In the genomic region with DNA sequence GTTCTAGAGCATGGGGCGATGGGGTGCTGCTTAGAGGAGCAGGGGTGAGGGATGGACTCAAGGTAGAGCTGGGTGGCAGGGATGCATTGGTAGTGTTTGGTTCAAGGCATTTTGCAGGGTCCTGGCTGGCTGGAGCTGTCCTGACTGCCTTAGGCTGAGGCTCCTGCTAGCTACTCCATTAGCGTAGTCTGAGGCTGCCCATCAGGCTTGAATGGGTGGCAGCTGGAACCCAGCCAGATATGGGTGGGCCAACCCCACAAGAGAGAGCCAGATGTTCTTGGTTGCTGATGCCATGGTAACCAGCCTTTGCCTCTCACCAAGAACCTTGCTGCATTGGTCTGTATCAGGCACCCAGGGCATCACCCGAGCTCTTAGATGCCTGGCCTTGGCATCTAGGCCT, we compare ENCODE assay signal across 13 mouse cellular contexts.
DNase-seq lines count a peak whose midpoint lies in the region; ATAC-seq and TF ChIP-seq lines count a peak whose summit lies in the region.
"Had no signal": no experiment of that assay in that cellular context is flagged by ENCODE, and none has a peak within 500 bp of the region (broad histone marks: within the 10 kb centered on the region; RNA-seq: fewer than 3 reads in every experiment).

No protein-coding gene starts in this region.

- no peaks in the 10 kb centered on the region for H3K9me3 ChIP-seq in kidney, embryonic 16.5 days (ENCODE audit: low read length)
- no peaks in the 10 kb centered on the region for H3K9me3 ChIP-seq in hindbrain, embryonic 15.5 days
- H3K9me3 ChIP-seq: embryonic facial prominence, embryonic 13.5 days; limb, embryonic 12.5 days had no signal

- TF ChIP-seq POLR2A in kidney, adult 2 months (IDR thresholded peaks at IDR 0.05; ENCODE audit: low read depth, low read length), result no peak

- H3K27me3 ChIP-seq in kidney, embryonic 16.5 days (ENCODE audit: insufficient read depth, low read length), result no peaks in the 10 kb centered on the region
- no peaks in the 10 kb centered on the region for H3K27me3 ChIP-seq in kidney, adult 2 months (replicated peaks; ENCODE audit: control insufficient read depth, insufficient read depth, low read length)
- H3K27me3 ChIP-seq in hindbrain, embryonic 15.5 days, result no peaks in the 10 kb centered on the region
- H3K27me3 ChIP-seq: embryonic facial prominence, embryonic 13.5 days; limb, embryonic 12.5 days had no signal

- no peak overlapping the region for H3K9ac ChIP-seq in kidney, embryonic 16.5 days (replicated peaks; ENCODE audit: low read length)
- H3K9ac ChIP-seq in hindbrain, embryonic 15.5 days, result no peak overlapping the region
- H3K9ac ChIP-seq: embryonic facial prominence, embryonic 13.5 days; limb, embryonic 12.5 days had no signal

- no peak for DNase-seq in kidney, adult 2 months
- peak; percentile 26 for DNase-seq in right cerebral cortex, postnatal 4 days
- DNase-seq in right cerebral cortex, postnatal 36 days (ENCODE audit: low spot score in 2 of 2), result no peak
- DNase-seq in thymus, postnatal 4 days, result no peak
- DNase-seq in kidney, postnatal 10 days, result no peak
- DNase-seq: cerebellum, adult 11-12 months; gastrocnemius, postnatal 10 days; kidney, postnatal 14 days; retina, postnatal 1 day had no signal

- no peak overlapping the region for H3K27ac ChIP-seq in kidney, embryonic 16.5 days (ENCODE audit: low read length)
- H3K27ac ChIP-seq in kidney, adult 2 months (ENCODE audit: insufficient read depth, low read depth, low read length), result no peak overlapping the region
- no peak overlapping the region for H3K27ac ChIP-seq in hindbrain, embryonic 15.5 days (replicated peaks)
- H3K27ac ChIP-seq: embryonic facial prominence, embryonic 13.5 days; limb, embryonic 12.5 days had no signal

- WGBS in kidney, embryonic 16.5 days, result 83% methylated on average over 3 of the region's 3 CpGs
- WGBS in kidney, adult 2 months, result 96% methylated on average over 3 of the region's 3 CpGs
- 83% methylated on average over 3 of the region's 3 CpGs for WGBS in hindbrain, embryonic 15.5 days

- no peaks in the 10 kb centered on the region for H3K4me1 ChIP-seq in kidney, embryonic 16.5 days (ENCODE audit: insufficient read depth, low read length)
- no peaks in the 10 kb centered on the region for H3K4me1 ChIP-seq in kidney, adult 2 months (ENCODE audit: control insufficient read depth, insufficient read depth, low read length)
- peaks cover 23% of the 10 kb centered on the region for H3K4me1 ChIP-seq in hindbrain, embryonic 15.5 days (replicated peaks)
- H3K4me1 ChIP-seq: limb, embryonic 12.5 days had no signal

- peaks cover 6% of the 10 kb centered on the region; the same call in 1 of the 2 replicates for H3K36me3 ChIP-seq in kidney, embryonic 16.5 days (ENCODE audit: insufficient read depth, low read length)
- H3K36me3 ChIP-seq in kidney, adult 2 months (ENCODE audit: control insufficient read depth, insufficient read depth, low read length), result no peaks in the 10 kb centered on the region
- H3K36me3 ChIP-seq in hindbrain, embryonic 15.5 days, result no peaks in the 10 kb centered on the region; the same call in 1 of the 2 replicates

- TF ChIP-seq CTCF in kidney, adult 2 months (conservative IDR thresholded peaks at IDR 0.05; ENCODE audit: insufficient read depth, insufficient read length, low read depth, low read length), result no peak

- ATAC-seq in kidney, embryonic 16.5 days (ENCODE audit: low FRiP score, low TSS enrichment), result peak; percentile 53
- ATAC-seq in hindbrain, embryonic 15.5 days (ENCODE audit: low FRiP score, low read depth), result peak; percentile 32; the same call in 1 of the 2 replicates

- H3K4me2 ChIP-seq in kidney, embryonic 16.5 days (replicated peaks; ENCODE audit: low read depth, low read length), result no peak overlapping the region
- no peak overlapping the region for H3K4me2 ChIP-seq in hindbrain, embryonic 15.5 days
- H3K4me2 ChIP-seq: embryonic facial prominence, embryonic 13.5 days; limb, embryonic 12.5 days had no signal

- H3K4me3 ChIP-seq in kidney, embryonic 16.5 days (ENCODE audit: low read length), result no peak overlapping the region
- H3K4me3 ChIP-seq in kidney, adult 2 months (ENCODE audit: insufficient read depth, low read depth, low read length), result no peak overlapping the region
- H3K4me3 ChIP-seq in hindbrain, embryonic 15.5 days, result no peak overlapping the region
- H3K4me3 ChIP-seq: embryonic facial prominence, embryonic 13.5 days; limb, embryonic 12.5 days had no signal
